Mouse (Mus musculus): Measurements from ENCODE around the gene Tmem82. TPM values are rescaled to one million over a fixed set of nuclear protein-coding genes. Genes with fewer than 3 reads are reported as not detected.

The Tmem82 gene
- 0.28 TPM for polyA plus RNA-seq (2015; fragmentation: Illumina TruSeq; extraction: RNeasy Lipid Tissue Mini Kit (QIAGEN cat#74804); ENCODE audit: insufficient read depth, low replicate concordance)

GRCm38 (mm10) chr4:141618565-141619243 lies at the start of gene Tmem82:
Gene Tmem82 (minus strand): TSS chr4:141618633.

GRCm38 (mm10) chr4:141664799-141665198 lies 46.4 kb upstream of the Tmem82 start, which contains the start of gene Plekhm2:
Gene Plekhm2 (minus strand): TSS chr4:141664899.

GRCm38 (mm10) chr4:141623666-141624065 lies 5.2 kb upstream of the Tmem82 start, which contains the start of gene Slc25a34:
Gene Slc25a34 (minus strand): TSS chr4:141623821.

GRCm38 (mm10) chr4:141605861-141606260 lies 12.6 kb downstream of the Tmem82 start, which contains the start of gene Fblim1:
Gene Fblim1 (minus strand): TSS chr4:141606096.

Other genes with a start within 250 kb of the Tmem82 start
- not detected for gene Clcnka, start 219.9 kb downstream of the Tmem82 start, polyA plus RNA-seq (2015; fragmentation: Illumina TruSeq; extraction: RNeasy Lipid Tissue Mini Kit (QIAGEN cat#74804); ENCODE audit: insufficient read depth, low replicate concordance)
- not detected for gene Clcnkb, start 202.6 kb downstream of the Tmem82 start, polyA plus RNA-seq (2015; fragmentation: Illumina TruSeq; extraction: RNeasy Lipid Tissue Mini Kit (QIAGEN cat#74804); ENCODE audit: insufficient read depth, low replicate concordance)
- gene Hspb7, start 197.9 kb downstream of the Tmem82 start, polyA plus RNA-seq (2015; fragmentation: Illumina TruSeq; extraction: RNeasy Lipid Tissue Mini Kit (QIAGEN cat#74804); ENCODE audit: insufficient read depth, low replicate concordance), result 0.52 TPM
- gene Srarp, start 182.5 kb downstream of the Tmem82 start, polyA plus RNA-seq (2015; fragmentation: Illumina TruSeq; extraction: RNeasy Lipid Tissue Mini Kit (QIAGEN cat#74804); ENCODE audit: insufficient read depth, low replicate concordance), result not detected
- 6.5 TPM for gene Zbtb17, start 174.0 kb downstream of the Tmem82 start, polyA plus RNA-seq (2015; fragmentation: Illumina TruSeq; extraction: RNeasy Lipid Tissue Mini Kit (QIAGEN cat#74804); ENCODE audit: insufficient read depth, low replicate concordance)
- gene Spen, start 80.0 kb downstream of the Tmem82 start, polyA plus RNA-seq (2015; fragmentation: Illumina TruSeq; extraction: RNeasy Lipid Tissue Mini Kit (QIAGEN cat#74804); ENCODE audit: insufficient read depth, low replicate concordance), result 10.1 TPM
- gene Fblim1, start 12.5 kb downstream of the Tmem82 start, polyA plus RNA-seq (2015; fragmentation: Illumina TruSeq; extraction: RNeasy Lipid Tissue Mini Kit (QIAGEN cat#74804); ENCODE audit: insufficient read depth, low replicate concordance), result 9.3 TPM
- 0.11 TPM for gene Slc25a34, start 5.2 kb upstream of the Tmem82 start, polyA plus RNA-seq (2015; fragmentation: Illumina TruSeq; extraction: RNeasy Lipid Tissue Mini Kit (QIAGEN cat#74804); ENCODE audit: insufficient read depth, low replicate concordance)
- gene Plekhm2, start 46.3 kb upstream of the Tmem82 start, polyA plus RNA-seq (2015; fragmentation: Illumina TruSeq; extraction: RNeasy Lipid Tissue Mini Kit (QIAGEN cat#74804); ENCODE audit: insufficient read depth, low replicate concordance), result 18.0 TPM
- gene Rsc1a1, start 67.0 kb upstream of the Tmem82 start, polyA plus RNA-seq (2015; fragmentation: Illumina TruSeq; extraction: RNeasy Lipid Tissue Mini Kit (QIAGEN cat#74804); ENCODE audit: insufficient read depth, low replicate concordance), result 11.3 TPM
- gene Ddi2, start 104.8 kb upstream of the Tmem82 start, polyA plus RNA-seq (2015; fragmentation: Illumina TruSeq; extraction: RNeasy Lipid Tissue Mini Kit (QIAGEN cat#74804); ENCODE audit: insufficient read depth, low replicate concordance), result 37.2 TPM
- gene Agmat, start 128.0 kb upstream of the Tmem82 start, polyA plus RNA-seq (2015; fragmentation: Illumina TruSeq; extraction: RNeasy Lipid Tissue Mini Kit (QIAGEN cat#74804); ENCODE audit: insufficient read depth, low replicate concordance), result not detected
- gene Dnajc16, start 172.3 kb upstream of the Tmem82 start, polyA plus RNA-seq (2015; fragmentation: Illumina TruSeq; extraction: RNeasy Lipid Tissue Mini Kit (QIAGEN cat#74804); ENCODE audit: insufficient read depth, low replicate concordance), result 10.4 TPM
- gene Casp9, start 175.0 kb upstream of the Tmem82 start, polyA plus RNA-seq (2015; fragmentation: Illumina TruSeq; extraction: RNeasy Lipid Tissue Mini Kit (QIAGEN cat#74804); ENCODE audit: insufficient read depth, low replicate concordance), result 27.7 TPM
- gene Cela2a, start 207.5 kb upstream of the Tmem82 start, polyA plus RNA-seq (2015; fragmentation: Illumina TruSeq; extraction: RNeasy Lipid Tissue Mini Kit (QIAGEN cat#74804); ENCODE audit: insufficient read depth, low replicate concordance), result 7.5 TPM
- gene Ctrc, start 227.7 kb upstream of the Tmem82 start, polyA plus RNA-seq (2015; fragmentation: Illumina TruSeq; extraction: RNeasy Lipid Tissue Mini Kit (QIAGEN cat#74804); ENCODE audit: insufficient read depth, low replicate concordance), result not detected

Data from spleen, adult 10 weeks (tissue).